Mouse (Mus musculus) retina, postnatal 7 days (tissue): ENCODE measurements at regions not wholly inside any gene's neighbourhood (a gene's known extent, or its start where the extent isn't known, plus 50 kb on each side); places are given as distances from the start of the nearest gene placed in this dataset.

Experiments
- DNase-seq: peaks from one replicate; pipeline ENCODE4 v3.0.0-alpha.2; 2012; ENCODE audit warnings: low read depth, low spot score

- no peak for DNase-seq
These were observed 283.5 kb downstream of the Naf1 start for GRCm38 (mm10) chr8:67143479-67143878.

GRCm38 (mm10) chr8:67181741-67182140, 321.7 kb downstream of the Naf1 start:
- DNase-seq = no peak

GRCm38 (mm10) chr8:67199213-67199612, 324.4 kb upstream of the Nat3 start:
- DNase-seq = no peak

GRCm38 (mm10) chr8:67206064-67206463, 317.6 kb upstream of the Nat3 start:
- DNase-seq = no peak

- no peak for DNase-seq
These were observed 291.5 kb upstream of the Nat3 start for GRCm38 (mm10) chr8:67231921-67232701.

- DNase-seq = no peak
These were observed 284.7 kb upstream of the Nat3 start for GRCm38 (mm10) chr8:67238934-67239333.

GRCm38 (mm10) chr8:67278759-67279158, 244.9 kb upstream of the Nat3 start:
- no peak for DNase-seq

GRCm38 (mm10) chr8:67279449-67279848, 244.2 kb upstream of the Nat3 start:
- DNase-seq = no peak

- DNase-seq = no peak
These were observed 213.2 kb upstream of the Nat3 start for GRCm38 (mm10) chr8:67310494-67310893.

GRCm38 (mm10) chr8:67317371-67317770, 206.3 kb upstream of the Nat3 start:
- DNase-seq = no peak

GRCm38 (mm10) chr8:67318675-67319074, 205.0 kb upstream of the Nat3 start:
- no peak for DNase-seq

GRCm38 (mm10) chr8:67320535-67320934, 203.1 kb upstream of the Nat3 start:
- DNase-seq = no peak

GRCm38 (mm10) chr8:67328439-67328838, 195.2 kb upstream of the Nat3 start:
- no peak for DNase-seq

- no peak for DNase-seq
These were observed 146.6 kb upstream of the Nat3 start for GRCm38 (mm10) chr8:67377061-67377460.

- DNase-seq = peak; percentile 32
These were observed 117.7 kb upstream of the Nat3 start for GRCm38 (mm10) chr8:67405947-67406346.

- DNase-seq = no peak
These were observed 108.8 kb upstream of the Nat3 start for GRCm38 (mm10) chr8:67414826-67415225.

GRCm38 (mm10) chr8:67422521-67422920, 101.1 kb upstream of the Nat3 start:
- no peak for DNase-seq
